Mouse (Mus musculus) limb, embryonic 12.5 days (tissue): ENCODE results near the gene Slc25a33. TPM values are rescaled to one million over a fixed set of nuclear protein-coding genes. Genes with fewer than 3 reads are reported as not detected.

ENCODE experiments used
- ATAC-seq: fragments of 200-750 bp; cut with Nextera tagmentation; 2 replicates; pipeline ENCODE4 v1.8.0; 2017; ENCODE audit warnings: low read depth, moderate TSS enrichment; ENCODE audit not compliant: insufficient number of reproducible peaks, insufficient read depth, low FRiP score, low TSS enrichment
- H3K27ac ChIP-seq: fragments of 300-500 bp; sonication (generic); 2 replicates; pipeline ENCODE4 v1.5.1; 2016; ENCODE audit warnings: mild to moderate bottlenecking, moderate library complexity
- H3K27me3 ChIP-seq: fragments of 300-500 bp; sonication (generic); 2 replicates; pipeline ENCODE4 v1.6.1; 2016; ENCODE audit warnings: mild to moderate bottlenecking, moderate library complexity
- H3K36me3 ChIP-seq: fragments of 300-500 bp; sonication (generic); 2 replicates; pipeline ENCODE4 v1.6.1; 2016; ENCODE audit warnings: mild to moderate bottlenecking, moderate library complexity
- H3K4me1 ChIP-seq: fragments of 300-500 bp; sonication (generic); replicated peaks from 2 replicates; pipeline ENCODE4 v1.6.1; 2016
- H3K4me2 ChIP-seq: fragments of 300-500 bp; sonication (generic); 2 replicates; pipeline ENCODE4 v1.6.1; 2016; ENCODE audit warnings: mild to moderate bottlenecking, moderate library complexity
- H3K4me3 ChIP-seq: fragments of 300-500 bp; sonication (generic); replicated peaks from 2 replicates; pipeline ENCODE4 v1.5.1; 2016; ENCODE audit warnings: mild to moderate bottlenecking
- H3K9ac ChIP-seq: fragments of 300-500 bp; sonication (generic); replicated peaks from 2 replicates; pipeline ENCODE4 v1.6.1; 2016; ENCODE audit warnings: mild to moderate bottlenecking, moderate library complexity
- H3K9me3 ChIP-seq: fragments of 300-500 bp; sonication (generic); 2 replicates; pipeline ENCODE4 v1.6.1; 2016; ENCODE audit warnings: mild to moderate bottlenecking, moderate library complexity
- WGBS: fragments of 180-500 bp; shearing (Covaris S2); methylation state at CpG from one replicate; pipeline ENCODE4 v1.1.7; 2016; 5-methylcytosine and 5-hydroxymethylcytosine counted together
- polyA plus RNA-seq: library from polyadenylated mRNA; unstranded; fragments of >200 nt; fragmentation: Nextera tagmentation; extraction: Ambion mirVana; gene quantifications from 2 replicates; pipeline ENCODE4 v1.2.1, GENCODE M21; 2016

Gene Slc25a33
- polyA plus RNA-seq, 1 experiment from 2014 or later = 33.5 TPM

DNA sequence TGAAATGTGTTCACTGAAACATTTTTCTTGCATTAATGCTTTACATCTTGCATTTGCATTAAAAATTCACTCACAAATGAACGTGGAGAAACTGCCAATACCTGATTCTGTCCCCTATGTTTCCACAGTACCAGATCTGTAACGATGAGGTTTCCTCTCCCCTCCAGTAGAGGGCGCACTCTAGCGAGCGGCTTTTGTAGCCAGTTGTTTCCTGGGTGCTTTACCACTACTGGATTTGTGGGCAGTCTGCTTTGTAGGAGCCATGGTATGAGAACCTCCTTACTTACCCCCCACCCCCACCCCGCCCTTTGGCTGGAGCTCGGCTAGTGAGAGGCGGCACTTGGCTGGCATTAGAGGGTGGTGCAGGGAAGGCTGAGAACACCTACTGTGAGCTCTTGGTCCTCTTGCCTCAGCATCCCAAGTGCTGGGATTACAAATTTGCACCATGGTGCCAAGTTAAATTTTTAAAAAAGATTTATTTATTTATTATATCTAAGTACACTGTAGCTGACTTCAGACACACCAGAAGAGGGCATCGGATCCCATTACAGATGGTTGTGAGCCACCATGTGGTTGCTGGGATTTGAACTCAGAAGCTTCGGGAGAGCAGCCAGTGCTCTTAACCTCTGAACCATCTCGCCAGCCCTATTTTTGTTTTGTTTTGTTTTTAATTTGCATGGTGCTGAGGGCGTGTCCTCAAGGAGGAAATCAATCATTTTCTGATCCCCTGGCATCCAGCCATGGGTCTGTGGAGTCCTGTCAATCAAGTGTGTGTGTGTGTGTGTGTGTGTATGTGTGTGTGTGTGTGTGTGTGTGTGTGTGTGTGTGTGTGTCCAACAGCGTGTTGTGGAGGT is 19.3 kb upstream of the Slc25a33 start:
- no peak overlapping the region for H3K9ac ChIP-seq
- H3K4me2 ChIP-seq = no peak overlapping the region
- peaks cover 9% of the 10 kb centered on the region for H3K4me1 ChIP-seq
- H3K27me3 ChIP-seq = no peaks in the 10 kb centered on the region
- WGBS = 51% methylated on average over 12 of the region's 13 CpGs
- ATAC-seq = no peak
- H3K4me3 ChIP-seq = no peak overlapping the region
- no peaks in the 10 kb centered on the region for H3K36me3 ChIP-seq
- H3K27ac ChIP-seq = no peak overlapping the region
- no peaks in the 10 kb centered on the region for H3K9me3 ChIP-seq

DNA sequence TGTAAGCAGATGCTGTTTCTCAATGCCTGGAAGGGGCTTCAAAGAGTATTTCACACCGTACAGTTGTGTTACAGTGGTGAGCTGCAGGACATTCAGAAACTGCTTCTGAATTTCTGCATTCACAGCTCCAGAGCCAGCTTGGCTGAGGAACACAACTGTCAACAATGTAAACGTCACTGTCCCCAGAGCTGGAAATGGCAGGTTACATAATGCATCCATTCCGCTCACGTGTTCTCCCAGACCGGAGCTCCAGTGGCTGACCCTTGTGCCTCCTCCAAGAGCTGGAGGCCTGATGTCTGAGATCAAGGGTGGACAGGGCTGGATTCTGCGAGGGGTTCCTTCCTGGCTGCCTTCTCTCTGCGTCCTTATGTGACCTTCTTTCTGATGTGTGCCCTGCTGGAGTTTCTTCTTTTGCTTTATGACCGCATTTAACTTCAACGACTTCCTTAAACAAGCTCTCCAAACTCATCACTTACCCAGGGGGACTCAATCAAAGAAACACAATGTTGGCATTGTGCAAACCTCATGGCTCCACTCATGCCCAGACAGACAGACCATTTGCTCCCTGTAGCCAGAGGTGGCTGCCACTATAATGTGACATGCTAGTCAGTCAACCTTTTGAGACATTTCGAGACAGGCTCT is 18.2 kb upstream of the Slc25a33 start:
- Histone ChIP-seq H3K4me1 (peaks cover 6% of the 10 kb centered on the region), H3K4me3 (no peak overlapping the region), H3K27ac (no peak overlapping the region), H3K4me2 (no peak overlapping the region), H3K36me3 (no peaks in the 10 kb centered on the region), H3K27me3 (no peaks in the 10 kb centered on the region), H3K9me3 (no peaks in the 10 kb centered on the region), H3K9ac (no peak overlapping the region)
- no peak for ATAC-seq
- 48% methylated on average over 10 of the region's 10 CpGs for WGBS

DNA sequence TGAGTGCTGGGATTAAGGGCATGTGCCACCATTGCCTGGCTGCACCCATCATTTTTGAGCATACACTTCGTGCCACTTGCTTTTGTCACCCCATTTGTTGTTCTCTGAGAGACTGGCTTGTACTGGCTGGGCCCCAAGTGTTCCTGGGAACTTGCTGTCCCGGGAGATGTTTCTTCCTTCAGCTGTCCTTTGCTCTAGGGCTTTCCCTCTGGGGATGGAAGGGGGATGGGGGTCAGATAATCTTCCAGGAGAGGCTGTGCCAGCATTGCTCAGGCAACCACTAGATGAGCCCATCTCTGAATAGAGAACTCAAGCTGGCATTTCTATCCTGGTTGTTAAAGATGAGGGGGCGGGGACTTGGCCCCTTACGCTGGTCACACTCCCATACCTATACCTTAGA is 17.4 kb upstream of the Slc25a33 start:
- H3K9ac ChIP-seq = no peak overlapping the region
- no peak overlapping the region for H3K4me2 ChIP-seq
- H3K4me3 ChIP-seq = no peak overlapping the region
- H3K27ac ChIP-seq = no peak overlapping the region
- no peaks in the 10 kb centered on the region for H3K27me3 ChIP-seq
- no peak for ATAC-seq
- H3K4me1 ChIP-seq = peaks cover 5% of the 10 kb centered on the region
- WGBS = 80% methylated on average over 4 of the region's 4 CpGs
- H3K36me3 ChIP-seq = no peaks in the 10 kb centered on the region
- no peaks in the 10 kb centered on the region for H3K9me3 ChIP-seq

DNA sequence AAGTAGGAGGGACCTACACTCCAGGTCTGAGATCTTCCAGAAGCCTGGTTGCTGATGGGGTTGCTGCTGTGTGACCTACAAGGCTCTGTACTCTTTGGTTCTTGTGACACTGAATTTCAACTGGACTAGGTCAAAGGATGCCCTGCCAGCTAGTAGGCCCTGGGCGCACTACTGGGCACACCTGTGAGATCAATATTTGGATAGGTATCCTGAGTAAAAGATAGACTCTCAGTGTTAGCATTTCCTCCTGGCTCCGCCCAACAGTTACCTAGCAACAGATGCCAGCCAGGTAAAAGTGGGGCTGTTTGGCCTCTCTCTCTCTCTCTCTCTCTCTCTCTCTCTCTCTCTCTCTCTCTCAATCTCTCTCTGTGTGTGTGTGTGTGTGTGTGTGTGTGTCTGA is 16.9 kb upstream of the Slc25a33 start:
- Histone ChIP-seq H3K9me3 (no peaks in the 10 kb centered on the region), H3K9ac (no peak overlapping the region), H3K36me3 (no peaks in the 10 kb centered on the region), H3K27ac (no peak overlapping the region), H3K4me3 (no peak overlapping the region), H3K27me3 (no peaks in the 10 kb centered on the region), H3K4me1 (peaks cover 5% of the 10 kb centered on the region), H3K4me2 (no peak overlapping the region)
- 95% methylated on average over 2 of the region's 2 CpGs for WGBS
- no peak for ATAC-seq

DNA sequence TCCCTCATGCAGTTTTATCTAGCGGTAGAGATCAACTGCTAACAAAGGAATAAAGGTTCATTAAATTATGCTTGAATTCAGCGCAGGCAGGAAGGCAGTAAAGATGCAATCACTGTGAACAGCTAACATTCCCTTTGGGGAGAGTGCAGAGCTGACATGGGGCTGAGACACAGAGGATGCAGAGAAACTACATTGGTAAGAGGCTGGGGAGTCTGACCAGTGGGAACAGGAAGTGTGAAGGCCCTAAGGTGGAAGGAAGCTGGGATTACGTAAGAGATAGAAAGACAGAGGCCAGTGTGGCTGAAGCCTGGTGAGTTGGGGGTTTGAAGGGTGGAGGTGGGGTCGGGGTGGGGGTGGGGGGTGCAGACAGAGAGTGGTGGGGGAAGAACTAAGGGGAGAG is 16.5 kb upstream of the Slc25a33 start:
- Histone ChIP-seq H3K27ac (no peak overlapping the region), H3K4me3 (no peak overlapping the region), H3K9ac (no peak overlapping the region), H3K4me2 (no peak overlapping the region), H3K9me3 (no peaks in the 10 kb centered on the region), H3K27me3 (no peaks in the 10 kb centered on the region), H3K36me3 (no peaks in the 10 kb centered on the region), H3K4me1 (peaks cover 5% of the 10 kb centered on the region)
- 66% methylated on average over 4 of the region's 4 CpGs for WGBS
- ATAC-seq = no peak

DNA sequence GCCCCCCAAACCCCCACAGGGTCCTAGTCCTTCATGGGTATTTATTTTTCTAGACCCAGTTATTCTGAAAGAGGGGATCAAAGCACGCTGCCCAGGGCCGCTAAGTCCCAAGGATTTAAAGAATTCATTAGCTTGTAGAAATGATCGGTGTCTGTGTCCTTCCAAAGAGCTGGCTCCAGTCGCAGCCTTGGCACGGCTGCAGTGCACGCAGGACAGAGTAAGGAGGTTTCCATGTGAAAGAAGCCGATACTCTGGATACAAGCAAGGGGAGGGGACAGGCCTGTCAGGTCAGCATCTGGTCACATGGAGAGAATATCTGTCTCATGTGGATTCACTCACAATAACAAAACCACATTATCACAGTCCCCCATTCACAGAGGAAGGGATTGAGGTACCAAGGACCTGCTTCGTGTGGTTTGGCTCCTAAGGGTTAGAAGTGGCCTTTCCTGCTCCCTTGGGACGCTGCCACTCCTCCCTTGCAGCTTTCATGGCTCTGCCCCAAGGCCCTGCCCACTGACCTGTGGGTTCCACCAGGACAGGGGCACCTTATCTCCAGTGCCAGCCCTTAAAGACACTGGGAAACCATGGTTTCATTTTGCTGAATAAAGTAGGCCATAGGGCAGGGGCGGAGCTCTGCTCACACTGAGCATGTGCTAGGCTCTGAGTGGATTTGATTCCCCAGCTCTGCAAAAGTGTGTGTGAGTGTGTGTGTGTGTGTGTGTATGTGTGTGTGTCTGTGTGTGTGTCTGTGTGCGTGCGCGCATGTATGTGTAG is 15.5 kb upstream of the Slc25a33 start:
- Histone ChIP-seq H3K4me1 (peaks cover 5% of the 10 kb centered on the region), H3K27ac (no peak overlapping the region), H3K4me2 (no peak overlapping the region), H3K9me3 (no peaks in the 10 kb centered on the region), H3K27me3 (no peaks in the 10 kb centered on the region), H3K9ac (no peak overlapping the region), H3K36me3 (no peaks in the 10 kb centered on the region), H3K4me3 (no peak overlapping the region)
- 85% methylated on average over 13 of the region's 13 CpGs for WGBS
- ATAC-seq = no peak

DNA sequence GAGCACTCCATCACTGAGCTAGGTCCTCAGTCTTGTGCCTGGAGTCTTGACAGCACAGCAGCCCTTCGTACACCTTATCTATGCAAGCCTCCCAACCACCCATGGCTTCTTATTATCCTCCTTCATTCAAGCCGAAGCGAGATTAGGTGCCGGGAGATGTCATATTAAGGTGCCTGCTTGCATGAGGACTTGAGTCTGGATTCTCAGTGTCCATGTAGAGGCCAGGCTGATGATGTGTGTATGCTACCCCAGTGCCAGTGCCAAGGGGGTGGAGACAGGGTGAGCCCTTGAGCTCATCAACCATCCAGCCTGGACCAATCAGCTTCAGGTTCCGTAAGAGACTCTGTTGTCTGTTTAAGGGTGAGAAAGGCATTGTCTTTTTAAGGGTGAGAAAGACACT is 10.8 kb upstream of the Slc25a33 start:
- ATAC-seq = no peak
- WGBS = 87% methylated on average over 5 of the region's 5 CpGs
- Histone ChIP-seq H3K27ac (no peak overlapping the region), H3K27me3 (no peaks in the 10 kb centered on the region), H3K36me3 (no peaks in the 10 kb centered on the region), H3K4me2 (no peak overlapping the region), H3K4me3 (no peak overlapping the region), H3K9me3 (0 out of 2 replicates have a peak, but pooled peaks cover 4% of the 10 kb centered on the region), H3K9ac (no peak overlapping the region), H3K4me1 (no peaks in the 10 kb centered on the region; the same call in 1 of the 2 replicates)

DNA sequence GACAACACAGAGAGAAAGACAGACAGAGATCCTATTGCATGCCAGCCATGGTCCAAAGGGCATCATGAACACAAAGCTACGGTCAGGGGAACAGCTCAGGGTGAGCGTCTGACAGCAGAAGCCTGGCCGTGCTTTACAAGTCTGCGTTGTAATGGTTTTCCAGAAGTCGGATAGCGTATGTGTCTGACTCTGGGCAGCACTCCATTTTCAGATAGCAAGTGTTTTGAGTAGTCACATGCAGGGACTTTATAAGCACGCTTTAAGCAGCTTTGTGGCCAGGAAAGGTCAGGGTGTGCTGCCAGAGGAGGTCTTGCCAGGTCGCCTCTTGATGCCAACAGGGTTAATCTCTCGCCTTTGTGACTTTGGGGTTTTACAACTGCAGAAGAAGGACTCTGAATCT is 10.3 kb upstream of the Slc25a33 start:
- H3K4me1 ChIP-seq = 0 out of 2 replicates have a peak, but pooled peaks cover 3% of the 10 kb centered on the region
- no peak for ATAC-seq
- H3K27ac ChIP-seq = no peak overlapping the region
- H3K27me3 ChIP-seq = no peaks in the 10 kb centered on the region
- no peaks in the 10 kb centered on the region for H3K36me3 ChIP-seq
- no peak overlapping the region for H3K9ac ChIP-seq
- WGBS = 78% methylated on average over 9 of the region's 9 CpGs
- no peak overlapping the region for H3K4me2 ChIP-seq
- 0 out of 2 replicates have a peak, but pooled peaks cover 4% of the 10 kb centered on the region for H3K9me3 ChIP-seq
- H3K4me3 ChIP-seq = no peak overlapping the region

DNA sequence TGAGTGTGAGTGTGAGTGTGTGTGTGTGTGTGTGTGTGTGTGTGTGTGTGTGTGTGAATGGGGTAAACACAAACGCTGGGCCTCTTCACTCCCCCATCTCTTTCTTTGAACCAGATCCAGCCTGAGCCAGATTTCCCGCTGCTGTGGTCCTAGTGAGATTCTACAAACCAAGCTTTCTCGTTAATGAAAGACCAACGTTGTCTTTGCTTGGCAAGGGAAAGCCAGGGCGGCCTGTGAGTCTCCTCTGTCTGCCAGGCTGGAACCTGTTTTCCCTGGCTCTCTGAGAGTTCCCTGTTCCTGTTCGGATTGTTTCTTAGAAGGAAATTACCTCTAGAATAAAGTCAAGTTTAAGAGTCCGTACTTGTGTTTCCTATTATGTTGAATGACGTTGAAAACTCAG is 8.9 kb upstream of the Slc25a33 start:
- Histone ChIP-seq H3K9me3 (0 out of 2 replicates have a peak, but pooled peaks cover 4% of the 10 kb centered on the region), H3K27me3 (no peaks in the 10 kb centered on the region), H3K27ac (peak overlapping the region; percentile 2; the same call in 1 of the 2 replicates), H3K36me3 (no peaks in the 10 kb centered on the region), H3K4me3 (no peak overlapping the region), H3K4me1 (0 out of 2 replicates have a peak, but pooled peaks cover 4% of the 10 kb centered on the region), H3K4me2 (no peak overlapping the region), H3K9ac (no peak overlapping the region)
- 70% methylated on average over 8 of the region's 8 CpGs for WGBS
- no peak for ATAC-seq

DNA sequence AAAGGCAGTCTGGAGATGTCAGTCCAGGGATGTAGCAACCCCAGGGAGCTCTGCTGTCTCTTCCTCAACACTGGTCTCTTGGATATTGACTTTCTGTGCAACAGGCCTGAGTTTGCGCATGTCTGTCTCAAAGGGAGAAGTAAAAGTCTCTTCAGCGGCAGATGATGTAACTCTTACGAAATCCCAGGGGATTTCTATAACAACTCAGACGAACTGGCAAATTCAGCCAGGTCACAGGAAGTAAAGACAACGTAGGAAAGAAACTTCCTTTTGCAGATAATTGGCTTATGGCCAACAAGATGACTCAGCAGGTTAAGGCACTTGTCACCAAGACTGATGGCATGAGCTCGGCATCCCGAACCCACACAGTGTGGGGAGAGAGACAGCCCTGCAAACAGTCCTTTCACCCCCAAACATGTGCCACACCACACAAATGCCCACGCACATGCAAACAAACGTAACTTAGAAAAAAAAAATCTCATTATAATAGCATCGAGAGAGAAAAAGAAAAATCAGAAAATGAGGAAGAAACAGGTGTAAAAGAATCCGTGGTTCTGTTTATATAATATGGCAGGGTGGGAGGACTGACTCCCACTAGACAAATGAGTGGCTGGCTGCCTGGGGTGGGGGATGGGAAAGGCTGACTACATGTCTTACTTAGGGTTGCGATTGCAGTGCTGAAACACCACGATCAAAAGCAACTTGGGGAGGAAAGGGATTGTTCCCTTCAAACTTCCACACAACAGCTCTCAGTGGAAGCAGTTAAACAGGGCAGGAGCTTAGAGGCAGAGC is 6.7 kb upstream of the Slc25a33 start:
- Histone ChIP-seq H3K27me3 (peaks cover 7% of the 10 kb centered on the region; the same call in 1 of the 2 replicates), H3K4me3 (no peak overlapping the region), H3K4me2 (no peak overlapping the region), H3K9me3 (0 out of 2 replicates have a peak, but pooled peaks cover 4% of the 10 kb centered on the region), H3K4me1 (0 out of 2 replicates have a peak, but pooled peaks cover 4% of the 10 kb centered on the region), H3K9ac (no peak overlapping the region), H3K36me3 (no peaks in the 10 kb centered on the region), H3K27ac (no peak overlapping the region)
- ATAC-seq = no peak
- WGBS = 81% methylated on average over 13 of the region's 13 CpGs
